8 mouse cellular contexts compared by ENCODE assay signal in genomic region chr6:8209047-8209865, GRCm38 (mm10). TPM values are rescaled to one million over a fixed set of nuclear protein-coding genes. Genes with fewer than 3 reads are reported as not detected.
DNase-seq lines count a peak whose midpoint lies in the region; ATAC-seq lines count a peak whose summit lies in the region.

TSS of gene Mios (plus strand) at chr6:8209222.

- H3K27me3 ChIP-seq in heart, embryonic 14.5 days (ENCODE audit: control insufficient read depth, insufficient read depth, low read length) = no peaks in the 10 kb centered on the region
- no peaks in the 10 kb centered on the region for H3K27me3 ChIP-seq in liver, embryonic 13.5 days
- H3K27me3 ChIP-seq in stomach, embryonic 16.5 days (ENCODE audit: control insufficient read depth, insufficient read depth, low read length) = no peaks in the 10 kb centered on the region

- H3K9me3 ChIP-seq in heart, embryonic 14.5 days (ENCODE audit: control insufficient read depth, low read length) = no peaks in the 10 kb centered on the region
- H3K9me3 ChIP-seq in liver, embryonic 13.5 days (replicated peaks) = no peaks in the 10 kb centered on the region
- no peaks in the 10 kb centered on the region for H3K9me3 ChIP-seq in stomach, embryonic 16.5 days (replicated peaks; ENCODE audit: control insufficient read depth, low read length)

- DNase-seq in CD4-positive helper T cell, adult 2 months (ENCODE audit: low read depth, low spot score) = peak; percentile 95
- peak; percentile 78 for DNase-seq in brain, embryonic 18.5 days (ENCODE audit: low read depth, low spot score)
- peak; percentile 94 for DNase-seq in kidney, postnatal 14 days
- peak; percentile 77 for DNase-seq in liver, embryonic 13.5 days
- peak; percentile 90 for DNase-seq in neural tube, embryonic 10.5 days (ENCODE audit: extremely low spot score, low spot score)

- peaks cover 0 to 7% of the 10 kb centered on the region in 2 experiments; a peak in 3 of 4 replicates for H3K4me1 ChIP-seq in heart, embryonic 14.5 days (ENCODE audit: control insufficient read depth in 2 of 2, insufficient read depth in 2 of 2, low read length in 2 of 2)
- H3K4me1 ChIP-seq in liver, embryonic 13.5 days (replicated peaks) = peaks cover 13% of the 10 kb centered on the region
- peaks cover 9% of the 10 kb centered on the region for H3K4me1 ChIP-seq in stomach, embryonic 16.5 days (ENCODE audit: control insufficient read depth, insufficient read depth, low read length)

- ATAC-seq in erythroid progenitor cell, adult 5-6 weeks (replicated peaks; ENCODE audit: low FRiP score, poor library complexity, severe bottlenecking) = peak; percentile 92
- ATAC-seq in heart, embryonic 14.5 days (ENCODE audit: insufficient number of reproducible peaks, insufficient read depth, low FRiP score, low read depth) = peak; percentile 95
- ATAC-seq in liver, embryonic 13.5 days (ENCODE audit: low read depth) = peak; percentile 97
- ATAC-seq in stomach, embryonic 16.5 days (ENCODE audit: insufficient read depth, low FRiP score) = peak; percentile 98

- H3K9ac ChIP-seq in heart, embryonic 14.5 days (ENCODE audit: low read length) = peak within 1 kb of the TSS; percentile 95
- peak within 1 kb of the TSS; percentile 93 for H3K9ac ChIP-seq in liver, embryonic 13.5 days
- H3K9ac ChIP-seq in stomach, embryonic 16.5 days (ENCODE audit: low read length) = peak within 1 kb of the TSS; percentile 93

- H3K36me3 ChIP-seq in heart, embryonic 14.5 days (ENCODE audit: control insufficient read depth, insufficient read depth, low read length) = 0 out of 2 replicates have a peak, but pooled peaks cover 14% of the 10 kb centered on the region
- 0 out of 2 replicates have a peak, but pooled peaks cover 2% of the 10 kb centered on the region for H3K36me3 ChIP-seq in liver, embryonic 13.5 days
- no peaks in the 10 kb centered on the region for H3K36me3 ChIP-seq in stomach, embryonic 16.5 days (ENCODE audit: control insufficient read depth, insufficient read depth, low read length)

- H3K4me2 ChIP-seq in heart, embryonic 14.5 days (ENCODE audit: low read length) = peak within 1 kb of the TSS; percentile 73
- peak within 1 kb of the TSS; percentile 77 for H3K4me2 ChIP-seq in liver, embryonic 13.5 days
- H3K4me2 ChIP-seq in stomach, embryonic 16.5 days (ENCODE audit: low read depth, low read length) = peak within 1 kb of the TSS; percentile 66

- WGBS in heart, embryonic 14.5 days = under 1% methylated on average over 87 of the region's 90 CpGs
- WGBS in liver, embryonic 13.5 days (ENCODE audit: insufficient replicate concordance) = under 1% methylated on average over 88 of the region's 90 CpGs
- WGBS in stomach, embryonic 16.5 days = 0% methylated on average over 87 of the region's 90 CpGs

- H3K27ac ChIP-seq in heart, embryonic 14.5 days (replicated peaks in 1 of 2; ENCODE audit: control insufficient read depth in 1 of 2, insufficient read depth in 1 of 2, low read depth in 2 of 2, low read length in 2 of 2) = peak within 1 kb of the TSS; percentile 87 to 95
- peak within 1 kb of the TSS; percentile 87 for H3K27ac ChIP-seq in liver, embryonic 13.5 days
- peak within 1 kb of the TSS; percentile 95 for H3K27ac ChIP-seq in stomach, embryonic 16.5 days (ENCODE audit: low read length)

- H3K4me3 ChIP-seq in heart, embryonic 14.5 days (ENCODE audit: control insufficient read depth in 1 of 2, insufficient read depth in 1 of 2, low read depth in 1 of 2, low read length in 2 of 2) = peak within 1 kb of the TSS; percentile 86 to 89
- peak within 1 kb of the TSS; percentile 87 for H3K4me3 ChIP-seq in liver, embryonic 13.5 days (replicated peaks)
- peak within 1 kb of the TSS; percentile 81 for H3K4me3 ChIP-seq in stomach, embryonic 16.5 days (replicated peaks; ENCODE audit: low read length)

RNA-seq across cellular contexts. Expression of gene Mios, which starts in this region (rescaled TPM):
- 5.4 and 11.3 TPM in 2 replicates for total RNA-seq in erythroid progenitor cell, adult 5-6 weeks (2015; ENCODE audit: low replicate concordance)
- total RNA-seq in erythroid progenitor cell, adult 5-6 weeks (2017; ENCODE audit: low replicate concordance) = 4.2 and 8.6 TPM in 2 replicates
- polyA plus RNA-seq in heart, embryonic 14.5 days (2014; fragmentation: Nextera tagmentation; extraction: Ambion mirVana) = 16.9 and 17.3 TPM in 2 replicates
- polyA plus RNA-seq in liver, embryonic 13.5 days (2015; fragmentation: Nextera tagmentation; extraction: Ambion mirVana) = 15.8 and 20.0 TPM in 2 replicates
- polyA plus RNA-seq in stomach, embryonic 16.5 days (2015; fragmentation: Nextera tagmentation; extraction: Ambion mirVana) = 22.4 and 22.5 TPM in 2 replicates

Comparison
In these comparisons a context has a peak if more than half of its experiments do, and no peak if none do; other contexts are left out.
1. Peak in every context shown above with its lines: DNase-seq, ATAC-seq, H3K4me3 ChIP-seq and H3K27ac ChIP-seq.